Mouse (Mus musculus) spleen, postnatal 10 days (tissue): Measurements from ENCODE around the gene Gm49405.
A peak's percentile ranks its signal among the peaks of the same experiment; 100 is the strongest.

Source experiments
- DNase-seq, 2 experiments: peaks; one replicate each; pipeline ENCODE4 v3.0.0; 2021 to 2022; ENCODE audit warnings: low spot score in 2 of 2

Gm49405 gene

GRCm38 (mm10) chr19:4051016-4051415, 50.6 kb downstream of the Gm49405 start:
- DNase-seq, result no peak

- peak; percentile 76 to 90 for DNase-seq
Measured at GRCm38 (mm10) chr19:4051741-4052515, 51.5 kb downstream of the Gm49405 start.

DNA sequence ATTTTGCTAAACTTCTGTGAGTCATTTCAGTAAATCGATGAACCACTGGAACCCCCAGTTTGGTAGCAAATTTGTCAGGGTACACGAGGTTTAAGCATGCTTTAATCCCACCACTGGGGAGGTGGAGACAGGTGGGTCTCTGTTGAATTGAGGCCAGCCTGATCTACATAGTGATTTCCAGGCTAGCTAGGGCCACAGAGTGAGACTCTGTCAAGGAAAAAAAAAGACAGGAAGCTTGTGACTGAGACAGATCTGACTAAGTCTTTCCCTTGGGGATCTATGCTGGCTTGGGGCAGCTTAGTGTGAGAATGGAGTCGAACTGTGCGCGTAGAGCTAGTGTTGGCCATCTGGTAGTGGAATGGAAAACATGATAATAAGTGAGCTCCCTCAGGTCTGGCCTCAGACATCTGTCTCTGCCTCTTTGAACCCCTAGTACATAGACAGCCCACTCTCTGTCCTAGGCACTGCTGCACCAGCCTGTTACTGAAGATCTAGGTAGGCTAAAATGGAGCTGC, 52.1 kb downstream of the Gm49405 start:
- no peak for DNase-seq

GRCm38 (mm10) chr19:4054613-4055012, 54.2 kb downstream of the Gm49405 start:
- DNase-seq, result no peak
